Mouse (Mus musculus): Measurements from ENCODE around the gene Gapvd1. TPM values are rescaled to one million over a fixed set of nuclear protein-coding genes. Genes with fewer than 3 reads are reported as not detected.

Gapvd1 gene
- total RNA-seq, 1 experiment: 47.0 TPM

GRCm38 (mm10) chr2:34684076-34684870, 70.8 kb downstream of the Gapvd1 start:
- H3K9me3 ChIP-seq (ENCODE audit: control insufficient read depth, insufficient read depth, low read depth, low read length): no peaks in the 10 kb centered on the region
- no peak overlapping the region for H3K4me3 ChIP-seq (ENCODE audit: insufficient read depth in 1 of 2, low read depth in 1 of 2, low read length in 2 of 2, poor library complexity in 1 of 2, severe bottlenecking in 1 of 2)
- no peaks in the 10 kb centered on the region for H3K4me1 ChIP-seq (ENCODE audit: control insufficient read depth in 2 of 2, insufficient read depth in 2 of 2, low read length in 2 of 2, poor library complexity in 1 of 2)
- in situ Hi-C loops (cut with MboI; ENCODE audit: low sequenced_read_pairs in 2 of 2, unreplicated experiment in 2 of 2): no loop called here
- H3K27ac ChIP-seq (ENCODE audit: insufficient read depth, low read depth, low read length, poor library complexity, severe bottlenecking): no peak overlapping the region
- DNase-seq (ENCODE audit: low read depth, low spot score): no peak
- TF ChIP-seq ZC3H11A (IDR thresholded peaks at IDR 0.05; ENCODE audit: borderline replicate concordance, low read depth, low read length): no peak
- no peak for TF ChIP-seq CHD2 (IDR thresholded peaks at IDR 0.05; ENCODE audit: low read depth, low read length)
- TF ChIP-seq MAFK (IDR thresholded peaks at IDR 0.05; ENCODE audit: insufficient read depth, low read depth, low read length): no peak
- no peak for TF ChIP-seq HCFC1 (IDR thresholded peaks at IDR 0.05; ENCODE audit: borderline replicate concordance, insufficient read depth, low read length)
- peaks cover 21% of the 10 kb centered on the region; the same call in 1 of the 2 replicates for H3K36me3 ChIP-seq (ENCODE audit: control insufficient read depth, insufficient read depth, low read length, poor library complexity, severe bottlenecking)
- H3K9ac ChIP-seq (ENCODE audit: insufficient read depth, low read depth, low read length, poor library complexity, severe bottlenecking): no peak overlapping the region

GRCm38 (mm10) chr2:34677976-34678375, 77.1 kb downstream of the Gapvd1 start:
- Histone ChIP-seq H3K36me3 (ENCODE audit: control insufficient read depth, insufficient read depth, low read length, poor library complexity, severe bottlenecking) (peaks cover 16% of the 10 kb centered on the region), H3K4me3 (ENCODE audit: insufficient read depth in 1 of 2, low read depth in 1 of 2, low read length in 2 of 2, poor library complexity in 1 of 2, severe bottlenecking in 1 of 2) (no peak overlapping the region), H3K4me1 (ENCODE audit: control insufficient read depth in 2 of 2, insufficient read depth in 2 of 2, low read length in 2 of 2, poor library complexity in 1 of 2) (peaks cover 0 to 2% of the 10 kb centered on the region in 2 experiments; a peak in 1 of 4 replicates), H3K9ac (ENCODE audit: insufficient read depth, low read depth, low read length, poor library complexity, severe bottlenecking) (no peak overlapping the region), H3K9me3 (ENCODE audit: control insufficient read depth, insufficient read depth, low read depth, low read length) (no peaks in the 10 kb centered on the region), H3K27ac (ENCODE audit: insufficient read depth, low read depth, low read length, poor library complexity, severe bottlenecking) (no peak overlapping the region)
- no peak for DNase-seq (ENCODE audit: low read depth, low spot score)
- in situ Hi-C loops (cut with MboI; ENCODE audit: low sequenced_read_pairs in 2 of 2, unreplicated experiment in 2 of 2): no loop called here
- TF ChIP-seq HCFC1 (IDR thresholded peaks at IDR 0.05; ENCODE audit: borderline replicate concordance, insufficient read depth, low read length): no peak

- Histone ChIP-seq H3K36me3 (ENCODE audit: control insufficient read depth, insufficient read depth, low read length, poor library complexity, severe bottlenecking) (peaks cover 13% of the 10 kb centered on the region), H3K27ac (ENCODE audit: insufficient read depth, low read depth, low read length, poor library complexity, severe bottlenecking) (no peak overlapping the region), H3K9me3 (ENCODE audit: control insufficient read depth, insufficient read depth, low read depth, low read length) (no peaks in the 10 kb centered on the region), H3K4me3 (ENCODE audit: insufficient read depth in 1 of 2, low read depth in 1 of 2, low read length in 2 of 2, poor library complexity in 1 of 2, severe bottlenecking in 1 of 2) (no peak overlapping the region), H3K9ac (ENCODE audit: insufficient read depth, low read depth, low read length, poor library complexity, severe bottlenecking) (no peak overlapping the region), H3K4me1 (ENCODE audit: control insufficient read depth in 2 of 2, insufficient read depth in 2 of 2, low read length in 2 of 2, poor library complexity in 1 of 2) (peaks cover 0 to 2% of the 10 kb centered on the region in 2 experiments; a peak in 1 of 4 replicates)
- TF ChIP-seq ZC3H11A (IDR thresholded peaks at IDR 0.05; ENCODE audit: borderline replicate concordance, low read depth, low read length): no peak
- no peak for TF ChIP-seq MAFK (IDR thresholded peaks at IDR 0.05; ENCODE audit: insufficient read depth, low read depth, low read length)
- TF ChIP-seq ZNF384 (IDR thresholded peaks at IDR 0.05; ENCODE audit: low read depth, low read length): no peak
- no peak for TF ChIP-seq CHD2 (IDR thresholded peaks at IDR 0.05; ENCODE audit: low read depth, low read length)
- no peak for TF ChIP-seq HCFC1 (IDR thresholded peaks at IDR 0.05; ENCODE audit: borderline replicate concordance, insufficient read depth, low read length)
- no peak for DNase-seq (ENCODE audit: low read depth, low spot score)
- in situ Hi-C loops (cut with MboI; ENCODE audit: low sequenced_read_pairs in 2 of 2, unreplicated experiment in 2 of 2): no loop called here
Observed at GRCm38 (mm10) chr2:34677061-34677460, 78.0 kb downstream of the Gapvd1 start.

- H3K4me1 ChIP-seq (ENCODE audit: control insufficient read depth in 2 of 2, insufficient read depth in 2 of 2, low read length in 2 of 2, poor library complexity in 1 of 2): peaks cover 5 to 23% of the 10 kb centered on the region in 2 experiments; a peak in 2 of 4 replicates
- in situ Hi-C loops (cut with MboI; ENCODE audit: low sequenced_read_pairs in 2 of 2, unreplicated experiment in 2 of 2): no loop called here
- DNase-seq (ENCODE audit: low read depth, low spot score): no peak
- no peak overlapping the region for H3K27ac ChIP-seq (ENCODE audit: insufficient read depth, low read depth, low read length, poor library complexity, severe bottlenecking)
- no peak overlapping the region for H3K9ac ChIP-seq (ENCODE audit: insufficient read depth, low read depth, low read length, poor library complexity, severe bottlenecking)
- H3K36me3 ChIP-seq (ENCODE audit: control insufficient read depth, insufficient read depth, low read length, poor library complexity, severe bottlenecking): peaks cover 13% of the 10 kb centered on the region
- no peak for TF ChIP-seq CHD2 (IDR thresholded peaks at IDR 0.05; ENCODE audit: low read depth, low read length)
- TF ChIP-seq HCFC1 (IDR thresholded peaks at IDR 0.05; ENCODE audit: borderline replicate concordance, insufficient read depth, low read length): no peak
- no peak for TF ChIP-seq ZC3H11A (IDR thresholded peaks at IDR 0.05; ENCODE audit: borderline replicate concordance, low read depth, low read length)
- TF ChIP-seq MAFK (IDR thresholded peaks at IDR 0.05; ENCODE audit: insufficient read depth, low read depth, low read length): no peak
- TF ChIP-seq ZNF384 (IDR thresholded peaks at IDR 0.05; ENCODE audit: low read depth, low read length): no peak
- no peak overlapping the region for H3K4me3 ChIP-seq (ENCODE audit: insufficient read depth in 1 of 2, low read depth in 1 of 2, low read length in 2 of 2, poor library complexity in 1 of 2, severe bottlenecking in 1 of 2)
- no peaks in the 10 kb centered on the region for H3K9me3 ChIP-seq (ENCODE audit: control insufficient read depth, insufficient read depth, low read depth, low read length)
Observed at GRCm38 (mm10) chr2:34673846-34674245, 81.2 kb downstream of the Gapvd1 start.

Measured in ES-E14 (cell line).